Mouse (Mus musculus) cerebellum, adult 9-10 months (tissue): Measurements from ENCODE around the gene Erbin.

Experiments
- DNase-seq: peaks from one replicate; pipeline ENCODE4 v3.0.0; 2022

The Erbin gene

DNA sequence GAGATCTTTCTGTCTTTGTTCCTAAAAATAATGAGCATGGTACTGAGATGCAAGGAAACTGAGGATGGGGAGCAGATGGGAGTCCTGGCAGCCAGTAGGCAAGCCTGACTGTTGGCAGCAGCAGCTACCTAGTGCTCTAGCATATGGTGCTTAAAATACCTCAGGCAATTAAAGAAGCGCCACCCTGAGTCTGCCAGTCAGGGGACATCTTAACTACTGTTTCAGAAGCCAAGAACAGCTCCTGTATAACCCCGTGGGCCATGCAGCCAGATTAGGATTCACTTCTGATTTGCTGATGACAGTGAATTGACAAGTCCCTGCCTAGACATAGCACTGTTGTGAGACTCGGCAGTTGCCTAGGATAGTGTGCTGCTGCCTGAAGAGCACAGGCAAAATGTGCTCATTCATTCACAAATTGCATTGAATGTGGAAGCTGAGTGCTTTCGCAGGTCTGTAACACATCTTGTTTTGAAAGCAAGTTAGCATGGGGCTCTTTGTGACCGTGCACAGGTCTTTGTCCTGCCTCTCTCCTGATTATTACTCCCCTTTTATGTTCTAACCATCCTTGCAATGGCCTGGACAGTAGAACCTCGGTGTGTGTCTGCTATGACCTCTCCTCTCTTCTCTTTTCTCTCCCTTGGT lies 114.0 kb downstream of the Erbin start:
- peak; percentile 83 for DNase-seq

DNA sequence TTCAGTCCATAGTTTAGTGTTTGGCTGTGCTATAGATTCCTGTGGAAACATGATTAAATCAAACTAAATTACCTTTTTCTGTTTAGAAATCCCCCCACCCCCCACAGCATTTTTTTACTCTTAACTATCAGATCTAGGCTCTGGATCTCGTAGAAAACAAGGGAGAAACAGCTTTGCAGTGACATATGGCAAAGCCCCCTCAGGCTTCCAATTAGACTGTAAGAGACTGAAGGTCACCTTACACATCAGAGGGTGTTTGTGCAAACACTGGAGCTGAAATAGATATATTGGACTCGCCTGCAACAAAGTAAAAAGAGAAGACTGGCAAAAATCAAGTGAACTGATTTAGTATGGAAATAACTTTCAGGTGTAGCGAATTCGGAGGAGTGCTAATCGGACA lies 116.6 kb downstream of the Erbin start:
- no peak for DNase-seq

DNA sequence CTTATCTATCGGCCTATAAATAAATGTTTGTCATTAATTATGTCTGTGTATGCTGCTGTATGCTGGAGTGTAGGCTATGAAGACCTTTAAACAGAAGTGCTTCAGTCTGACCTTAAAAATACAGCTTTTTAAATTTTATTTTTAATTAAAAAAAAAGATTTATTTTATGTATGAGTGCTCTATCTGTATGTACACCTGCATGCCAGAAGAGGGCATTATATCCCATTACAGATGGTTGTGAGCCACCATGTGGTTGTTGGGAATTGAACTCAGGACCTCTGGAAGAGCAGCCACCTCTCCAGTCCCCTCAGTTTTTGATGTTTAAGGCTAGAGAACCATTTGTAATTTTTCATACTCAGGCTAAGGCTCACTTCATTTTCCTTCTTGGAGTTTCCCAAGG lies 119.3 kb downstream of the Erbin start:
- DNase-seq: no peak

DNA sequence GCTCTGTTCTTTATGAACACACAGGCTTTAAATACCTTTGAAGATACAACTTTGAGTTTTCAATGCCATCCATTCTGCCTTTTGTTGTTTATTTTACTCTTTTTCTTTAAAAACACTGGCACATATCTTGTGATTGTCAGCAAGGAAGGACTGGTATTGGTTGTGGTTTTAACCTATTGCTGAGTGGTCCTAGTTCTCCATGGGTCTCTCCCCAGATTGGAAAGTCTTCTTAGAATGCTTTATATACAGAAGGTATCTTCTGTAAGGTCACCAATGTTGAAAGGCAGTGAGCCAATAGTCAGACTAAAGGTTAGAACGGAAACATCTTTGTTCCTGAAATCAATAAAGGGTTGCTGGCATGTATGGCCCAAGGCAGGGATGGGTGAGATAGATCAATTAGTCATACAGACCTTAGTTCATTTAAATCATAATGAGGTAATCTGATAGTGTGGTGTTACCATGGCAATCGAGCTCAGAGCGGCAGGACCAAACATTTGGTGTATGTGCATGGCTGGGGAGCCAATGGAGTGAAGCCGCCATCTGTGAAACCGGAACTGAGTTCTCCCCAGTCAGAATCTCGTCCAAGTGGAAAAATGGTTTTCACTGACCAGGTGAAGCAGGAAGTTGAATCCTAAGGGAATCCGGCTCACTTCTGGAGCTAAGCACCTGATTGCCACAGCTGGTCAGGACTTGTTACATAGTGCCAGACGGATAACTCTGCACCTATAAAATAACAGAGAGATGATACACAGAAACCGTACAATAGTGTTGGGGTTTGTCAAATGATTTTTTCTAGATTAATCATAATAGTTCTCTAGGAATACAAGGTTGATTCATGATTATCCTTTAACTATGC lies 125.4 kb downstream of the Erbin start:
- DNase-seq: no peak

DNA sequence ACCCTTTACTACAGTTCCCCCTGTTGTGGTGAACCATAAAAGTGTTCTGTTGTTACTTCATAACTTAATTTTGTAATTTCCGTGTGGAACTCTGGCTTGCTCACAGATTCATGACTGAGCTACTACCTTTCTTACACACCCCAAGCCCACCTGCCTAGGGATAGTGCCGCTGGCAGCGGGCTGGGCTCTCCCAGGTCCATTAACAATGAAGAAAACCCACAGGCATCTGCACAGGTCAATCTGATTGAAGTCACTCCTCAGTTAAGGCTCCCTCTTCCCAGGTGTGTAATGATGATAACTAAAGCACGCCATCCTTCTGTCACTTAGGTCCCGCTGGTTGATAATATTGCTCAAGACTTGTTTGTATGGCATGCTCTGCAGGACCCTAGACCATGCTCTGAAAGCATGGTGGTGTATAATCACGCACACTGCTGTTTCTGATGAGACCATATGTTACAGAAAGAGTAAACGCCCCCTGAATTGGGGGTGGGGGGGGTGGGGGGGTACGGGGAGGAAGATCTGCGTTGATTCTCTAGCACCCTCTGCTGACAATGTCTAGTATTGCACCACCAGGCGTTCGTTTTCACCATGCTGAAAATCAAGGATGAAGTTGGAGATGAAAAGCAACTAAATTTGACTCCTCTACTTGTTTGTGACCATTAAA lies 140.3 kb downstream of the Erbin start:
- DNase-seq: no peak

DNA sequence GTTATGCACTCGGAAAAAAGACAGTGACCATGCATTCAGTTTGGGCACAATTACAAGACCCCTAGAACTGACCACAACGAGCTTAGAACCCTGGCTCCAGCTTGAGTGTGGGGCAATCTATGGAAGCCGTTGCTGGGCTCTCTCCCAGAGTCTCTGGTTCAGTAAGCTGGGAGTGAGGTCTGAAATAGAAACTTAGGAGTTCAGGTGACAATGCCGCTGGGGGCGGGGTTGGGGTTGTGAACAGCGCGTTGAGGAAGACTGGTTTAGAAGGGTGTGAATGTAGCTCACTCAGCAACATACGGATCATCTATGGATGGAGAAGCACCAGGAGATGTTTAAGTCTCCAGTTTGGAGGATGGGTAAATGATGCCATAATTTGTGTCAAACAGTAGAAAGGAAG lies 143.2 kb downstream of the Erbin start:
- no peak for DNase-seq

DNA sequence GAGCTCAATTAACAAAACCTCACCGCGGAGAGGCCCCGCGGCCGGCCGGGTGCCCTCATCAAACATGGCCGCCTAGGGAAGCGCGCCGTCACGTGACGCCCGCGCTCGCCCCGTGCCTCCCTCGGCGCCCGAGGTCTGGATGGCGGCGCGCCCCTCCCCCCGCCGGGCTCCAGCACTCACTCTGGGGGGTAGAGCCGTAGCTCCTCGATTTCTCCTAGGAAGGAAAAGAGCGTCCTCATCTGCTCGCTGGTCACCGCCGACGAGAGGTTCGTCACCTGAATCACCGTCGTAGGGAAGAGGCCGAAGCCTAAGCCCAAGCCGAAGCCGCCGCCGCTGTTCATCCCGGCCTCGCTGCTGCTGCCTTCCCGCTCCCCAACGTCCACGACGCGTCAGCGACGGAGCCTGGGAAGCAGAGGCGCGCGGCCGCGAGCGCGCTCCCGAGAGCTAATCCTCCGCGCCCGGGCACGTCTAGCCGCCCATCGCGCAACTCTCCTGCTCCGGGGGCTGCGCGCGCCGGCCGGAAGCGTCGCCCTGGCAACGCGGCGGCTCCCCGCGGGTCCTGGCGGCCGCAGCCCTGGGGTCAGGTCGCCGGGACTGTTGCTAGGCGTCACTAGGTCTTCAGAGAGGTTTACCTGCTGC lies 146.1 kb downstream of the Erbin start, which contains the start of gene Srek1:
TSS of gene Srek1 (minus strand) at position 490 of the 639 bp plus-strand sequence.
- peak; percentile 93 for DNase-seq

DNA sequence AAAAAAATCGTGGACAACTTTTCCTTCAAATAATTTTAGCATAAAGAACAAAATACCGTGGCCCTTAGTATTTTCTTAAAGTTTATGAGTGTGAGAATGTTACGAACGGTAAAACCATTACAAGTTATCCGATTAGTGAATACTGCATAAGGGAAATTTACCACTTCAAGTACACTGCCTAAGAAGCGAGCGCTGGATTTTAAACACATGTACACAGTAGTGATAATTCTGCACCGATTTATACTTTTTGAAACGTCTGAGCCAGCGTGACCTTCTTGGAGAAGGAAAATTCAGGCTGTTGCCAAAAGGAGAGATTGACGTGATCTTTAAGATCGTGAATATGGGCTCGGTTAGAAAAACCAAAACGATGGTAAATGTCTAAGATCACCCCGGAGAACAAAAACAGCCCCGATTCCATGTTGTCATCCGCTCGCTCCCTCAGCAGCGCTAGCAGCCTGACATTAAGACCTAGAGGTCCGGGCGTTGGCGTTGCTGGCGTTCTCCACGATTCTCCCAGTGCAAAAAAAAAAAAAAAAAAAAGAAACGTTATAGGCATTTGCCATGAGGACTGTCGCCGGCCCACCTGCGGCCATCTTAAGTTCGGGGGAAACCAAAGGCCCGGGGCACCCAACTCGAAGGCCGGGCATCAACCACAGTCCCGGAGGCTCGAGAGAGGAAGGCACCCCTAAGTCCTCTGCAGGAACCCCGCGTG lies 146.8 kb downstream of the Erbin start:
- DNase-seq: no peak

DNA sequence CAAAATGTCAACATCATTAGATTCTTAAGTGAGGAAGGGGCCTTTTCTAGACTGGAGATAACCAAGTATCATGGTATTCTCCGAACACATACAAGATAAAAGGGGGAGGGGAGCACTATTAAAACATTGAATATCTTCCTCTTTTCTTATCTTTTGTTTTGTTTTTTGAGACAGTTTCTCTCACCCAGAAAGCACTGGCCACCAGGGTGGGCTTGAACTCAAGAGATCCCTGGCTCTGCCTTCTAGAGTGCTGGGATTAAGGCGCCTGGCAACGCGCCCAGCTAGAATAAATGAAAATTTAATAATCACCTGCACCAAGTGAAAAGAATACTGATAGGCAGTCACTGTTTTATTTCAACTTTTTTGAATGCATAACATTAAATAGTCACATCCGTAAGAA lies 147.4 kb downstream of the Erbin start:
- DNase-seq: peak; percentile 40

DNA sequence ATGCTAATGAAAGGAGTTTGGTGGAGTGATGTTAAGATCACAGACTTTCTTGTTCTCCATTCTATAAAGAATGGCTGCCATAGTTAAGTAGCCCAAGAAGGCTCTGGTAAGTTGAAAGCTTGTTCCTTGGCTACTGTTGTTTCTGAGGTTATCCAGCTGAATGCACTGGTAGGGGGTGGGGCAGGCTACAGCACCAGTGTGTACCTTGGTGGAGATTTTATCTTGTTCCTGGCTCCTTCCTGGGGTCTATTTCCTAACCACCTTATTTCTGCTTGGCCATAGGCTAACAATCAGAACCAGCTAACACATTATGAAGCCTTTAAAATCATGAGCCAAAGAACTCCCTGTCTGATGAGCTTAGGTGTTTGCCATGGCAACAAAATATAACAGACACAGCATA lies 149.5 kb downstream of the Erbin start:
- no peak for DNase-seq
